Mouse (Mus musculus) heart, postnatal 0 days (tissue): ENCODE results near the gene Cmya5.

Experiments
- CTCF ChIP-seq: IDR thresholded peaks from 2 replicates; pipeline ENCODE4 v1.5.1; 2016; ENCODE audit warnings: antibody characterized with exemption, control low read depth, low read depth
- EP300 ChIP-seq: IDR thresholded peaks from 2 replicates; pipeline ENCODE4 v1.6.1; 2016; ENCODE audit warnings: antibody characterized with exemption, low read depth

DNA sequence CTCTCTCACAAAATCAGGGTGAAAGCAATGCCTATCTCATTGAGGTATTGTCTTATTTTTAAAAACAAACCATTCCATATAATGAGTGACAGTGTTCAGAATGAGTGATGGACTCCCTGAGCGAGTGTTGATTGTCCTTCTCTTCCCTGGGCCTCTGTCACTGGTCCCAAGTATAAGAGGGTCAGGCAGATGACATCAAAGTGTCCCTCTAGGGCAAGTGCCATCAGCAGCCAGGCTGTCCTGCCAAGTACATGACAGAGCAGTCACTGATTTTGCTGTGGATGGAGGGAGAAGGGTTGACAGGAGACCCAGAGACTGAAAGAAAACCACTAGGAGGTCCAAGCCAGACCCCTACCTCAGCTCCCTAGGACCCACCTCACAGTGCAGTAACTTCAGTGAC, 8.3 kb downstream of the Cmya5 start:
- no peak for TF ChIP-seq CTCF
- no peak for TF ChIP-seq EP300
